Mouse (Mus musculus) neural tube, embryonic 13.5 days (tissue): ENCODE measurements around the gene Mrgprh. TPM values are rescaled to one million over a fixed set of nuclear protein-coding genes. Genes with fewer than 3 reads are reported as not detected.
"Not testable (repeated sequence)": the region's sequence is repeated elsewhere in the genome, so short reads cannot be mapped to it uniquely, and the experiment has no call there.

Experiments used
- ATAC-seq: fragments of 200-750 bp; cut with Nextera tagmentation; 2 replicates; pipeline ENCODE4 v1.8.0; 2017; ENCODE audit warnings: low read depth, mild to moderate bottlenecking, moderate TSS enrichment, moderate library complexity
- H3K27ac ChIP-seq: fragments of 300-500 bp; sonication (generic); replicated peaks from 2 replicates; pipeline ENCODE4 v1.5.1; 2015; ENCODE audit warnings: moderate library complexity, mild to moderate bottlenecking, inconsistent platforms
- H3K27me3 ChIP-seq: fragments of 300-500 bp; sonication (generic); 2 replicates; pipeline ENCODE4 v1.6.1; 2015; ENCODE audit warnings: mild to moderate bottlenecking, inconsistent platforms
- H3K36me3 ChIP-seq: fragments of 300-500 bp; sonication (generic); 2 replicates; pipeline ENCODE4 v1.6.1; 2015; ENCODE audit warnings: mild to moderate bottlenecking, inconsistent platforms
- H3K4me1 ChIP-seq: fragments of 300-500 bp; sonication (generic); replicated peaks from 2 replicates; pipeline ENCODE4 v1.6.1; 2015; ENCODE audit warnings: inconsistent platforms
- H3K4me2 ChIP-seq: fragments of 300-500 bp; sonication (generic); 2 replicates; pipeline ENCODE4 v1.6.1; 2015; ENCODE audit warnings: inconsistent platforms, mild to moderate bottlenecking, moderate library complexity
- H3K4me3 ChIP-seq: fragments of 300-500 bp; sonication (generic); 2 replicates; pipeline ENCODE4 v1.5.1; 2015; ENCODE audit warnings: mild to moderate bottlenecking, inconsistent platforms
- H3K9ac ChIP-seq: fragments of 300-500 bp; sonication (generic); 2 replicates; pipeline ENCODE4 v1.6.1; 2015; ENCODE audit warnings: moderate library complexity, mild to moderate bottlenecking, inconsistent platforms
- H3K9me3 ChIP-seq: fragments of 300-500 bp; sonication (generic); 2 replicates; pipeline ENCODE4 v1.6.1; 2016; ENCODE audit warnings: inconsistent platforms
- WGBS: fragments of 180-500 bp; shearing (Covaris S2); methylation state at CpG from one replicate; pipeline ENCODE4 v1.1.7; 2015; 5-methylcytosine and 5-hydroxymethylcytosine counted together
- polyA plus RNA-seq: library from polyadenylated mRNA; unstranded; fragments of >200 nt; fragmentation: Nextera tagmentation; extraction: Ambion mirVana; gene quantifications from 2 replicates; pipeline ENCODE4 v1.2.1, GENCODE M21; 2015

The Mrgprh gene
- polyA plus RNA-seq, 1 experiment from 2014 or later, result not detected

DNA sequence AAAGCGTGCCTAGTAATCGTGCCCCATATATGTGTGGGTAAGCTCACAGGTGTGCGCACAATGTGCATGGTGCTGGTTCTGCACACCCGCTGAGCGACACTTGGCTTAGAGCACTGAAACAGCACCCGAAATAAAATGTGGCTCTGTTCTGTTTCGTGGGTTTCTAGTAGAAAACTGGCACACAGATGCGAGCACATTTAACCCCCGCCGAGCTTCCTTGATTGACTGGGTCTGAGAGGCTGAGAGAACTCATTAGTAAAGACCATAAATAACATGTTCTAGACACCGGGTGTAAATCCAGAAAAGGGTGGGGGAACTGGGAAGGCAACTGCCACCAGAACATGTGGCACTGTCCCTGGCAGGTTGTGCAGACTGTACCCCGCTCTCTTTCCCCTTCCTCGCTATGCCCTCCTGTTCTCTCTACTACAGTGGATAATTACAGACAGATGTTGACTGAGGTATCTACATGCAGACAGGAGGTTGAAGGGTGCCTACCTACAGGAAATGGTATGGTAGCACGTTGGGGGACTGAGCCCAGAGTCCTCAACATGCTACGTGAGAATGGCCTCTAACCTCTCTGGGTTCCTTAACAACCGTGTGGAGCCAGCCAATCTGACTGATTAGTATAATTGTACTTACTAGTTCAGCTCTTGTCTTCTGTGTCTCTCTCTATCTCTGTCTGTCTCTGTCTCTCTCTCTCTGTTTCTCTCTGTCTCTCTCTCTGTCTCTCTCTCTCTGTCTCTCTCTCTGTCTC is 3.4 kb upstream of the Mrgprh start:
- no peaks in the 10 kb centered on the region for H3K27me3 ChIP-seq
- H3K4me3 ChIP-seq, result no peak overlapping the region
- 0 out of 2 replicates have a peak overlapping the region, but pooled peaks have one; percentile 13 for H3K4me2 ChIP-seq
- H3K4me1 ChIP-seq, result peaks cover 14% of the 10 kb centered on the region; the same call in 1 of the 2 replicates
- peak overlapping the region; percentile 29; the same call in 1 of the 2 replicates for H3K27ac ChIP-seq
- H3K9ac ChIP-seq, result no peak overlapping the region
- 41% methylated on average over 16 of the region's 16 CpGs for WGBS
- ATAC-seq, result peak; percentile 83
- H3K36me3 ChIP-seq, result no peaks in the 10 kb centered on the region
- H3K9me3 ChIP-seq, result no peaks in the 10 kb centered on the region

DNA sequence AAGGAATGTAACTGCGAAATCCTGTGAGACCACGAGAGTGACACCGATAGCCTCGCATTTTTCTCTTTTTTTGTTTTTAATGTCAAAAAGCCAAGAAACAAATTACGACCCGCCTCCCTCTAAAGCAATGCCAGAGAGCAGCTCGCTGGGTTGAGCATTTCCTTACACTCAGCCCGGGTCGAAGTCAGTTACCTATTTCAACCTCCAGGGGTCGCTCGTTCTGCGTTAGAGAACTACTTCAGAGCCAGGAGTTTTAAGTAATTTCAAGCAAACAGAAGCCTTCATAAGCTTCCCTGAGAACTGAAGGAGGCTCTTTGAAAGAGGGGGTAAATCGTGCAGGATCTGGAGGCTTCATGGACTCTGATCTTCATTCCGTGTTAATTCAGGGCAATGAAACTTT is 4.3 kb downstream of the Mrgprh start:
- 4% methylated on average over 14 of the region's 14 CpGs for WGBS
- ATAC-seq, result peak; percentile 81

DNA sequence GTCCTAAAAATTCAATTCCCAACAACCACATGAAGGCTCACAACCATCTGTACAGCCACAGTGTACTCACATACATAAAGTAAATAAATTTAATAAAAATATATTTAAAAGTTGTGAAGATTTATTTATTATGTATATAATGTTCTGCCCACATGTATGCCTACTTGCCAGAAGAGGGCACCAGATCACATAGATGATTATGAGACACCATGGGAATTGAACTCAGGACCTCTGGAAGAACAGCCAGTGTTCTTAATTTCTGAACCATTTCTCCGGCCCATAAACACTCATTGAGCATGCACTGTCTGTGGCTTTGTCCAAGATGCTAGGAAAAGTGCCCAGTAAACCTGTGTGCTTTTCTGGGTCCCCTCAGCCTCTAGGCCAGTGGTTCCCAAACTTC is 5.4 kb downstream of the Mrgprh start:
- Histone ChIP-seq H3K9ac (no peak overlapping the region), H3K36me3 (no peaks in the 10 kb centered on the region), H3K9me3 (no peaks in the 10 kb centered on the region), H3K27ac (no peak overlapping the region), H3K4me1 (no peaks in the 10 kb centered on the region), H3K4me3 (no peak overlapping the region), H3K4me2 (no peak overlapping the region), H3K27me3 (no peaks in the 10 kb centered on the region; the same call in 1 of the 2 replicates)
- ATAC-seq, result no peak
- 89% methylated on average over 1 of the region's 1 CpGs for WGBS

More for the DNA sequence above, 4.3 kb downstream of the Mrgprh start:
- no peak overlapping the region for H3K27ac ChIP-seq
- H3K9me3 ChIP-seq, result no peaks in the 10 kb centered on the region
- no peak overlapping the region for H3K9ac ChIP-seq
- H3K36me3 ChIP-seq, result no peaks in the 10 kb centered on the region
- H3K4me2 ChIP-seq, result peak overlapping the region; percentile 39
- no peaks in the 10 kb centered on the region; the same call in 1 of the 2 replicates for H3K27me3 ChIP-seq
- no peak overlapping the region for H3K4me3 ChIP-seq
- no peaks in the 10 kb centered on the region for H3K4me1 ChIP-seq

DNA sequence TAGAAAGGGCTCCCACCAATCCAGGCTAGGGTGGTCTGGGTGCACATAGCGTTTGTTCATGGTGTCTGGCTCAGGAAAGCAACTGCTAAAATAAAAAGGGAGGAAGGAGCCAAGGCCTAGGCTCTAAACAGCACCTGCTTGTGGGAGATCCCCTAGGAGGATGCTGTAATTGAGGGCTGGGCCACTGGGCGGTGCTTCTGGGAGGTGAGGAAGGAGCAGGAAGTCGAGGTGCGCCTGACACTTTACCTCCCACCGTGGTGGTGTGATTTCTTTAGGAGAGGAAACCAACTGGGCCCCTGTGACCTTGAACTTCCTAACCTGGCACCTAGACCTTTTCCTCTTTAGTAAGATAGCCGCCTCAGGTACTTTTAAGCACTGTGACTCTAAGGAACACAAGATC is 10.8 kb downstream of the Mrgprh start:
- Histone ChIP-seq H3K36me3 (peaks cover 36% of the 10 kb centered on the region), H3K27me3 (no peaks in the 10 kb centered on the region), H3K4me1 (no peaks in the 10 kb centered on the region), H3K27ac (no peak overlapping the region), H3K9ac (no peak overlapping the region), H3K9me3 (no peaks in the 10 kb centered on the region), H3K4me3 (no peak overlapping the region), H3K4me2 (no peak overlapping the region)
- no peak for ATAC-seq
- 44% methylated on average over 6 of the region's 6 CpGs for WGBS

DNA sequence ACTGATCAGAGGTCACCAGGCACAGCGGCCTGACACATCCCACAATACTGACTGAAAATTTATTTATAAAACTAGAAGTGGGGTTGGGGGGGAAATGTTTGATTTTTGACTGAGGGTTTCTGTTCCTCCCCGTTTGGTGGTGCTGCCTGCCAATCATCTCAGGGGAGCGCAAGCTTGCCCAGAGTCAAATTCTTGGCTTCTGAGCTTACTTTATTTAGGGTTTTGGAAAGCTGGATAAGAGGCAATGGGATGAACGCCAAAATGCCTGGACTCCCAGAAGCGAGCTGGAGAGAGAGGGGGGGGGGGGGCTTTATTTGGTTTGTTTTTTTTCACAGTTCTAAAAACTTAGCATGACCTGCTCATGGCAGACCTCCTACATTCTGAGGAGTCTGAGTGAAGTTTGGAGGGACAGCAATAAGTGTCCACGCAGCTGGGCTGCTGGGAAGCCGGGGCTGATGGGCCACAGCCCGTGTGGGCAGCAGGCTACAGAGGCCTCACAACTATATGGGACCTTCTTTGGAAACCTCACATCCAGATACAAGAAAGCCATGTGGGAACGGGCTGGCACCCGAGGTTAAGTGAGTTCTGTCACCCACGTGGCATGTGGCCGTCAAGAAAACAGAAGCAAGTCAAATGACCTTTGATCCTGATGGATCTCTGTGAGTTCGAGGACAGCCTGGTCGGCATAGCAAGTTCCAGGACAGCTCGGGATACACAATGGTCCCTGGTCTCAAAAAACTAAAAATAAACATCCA is 11.4 kb downstream of the Mrgprh start:
- no peak overlapping the region for H3K27ac ChIP-seq
- ATAC-seq, result no peak
- H3K27me3 ChIP-seq, result no peaks in the 10 kb centered on the region
- H3K9me3 ChIP-seq, result no peaks in the 10 kb centered on the region
- H3K36me3 ChIP-seq, result peaks cover 42% of the 10 kb centered on the region
- H3K4me1 ChIP-seq, result no peaks in the 10 kb centered on the region
- H3K9ac ChIP-seq, result no peak overlapping the region
- WGBS, result 88% methylated on average over 15 of the region's 15 CpGs
- no peak overlapping the region for H3K4me3 ChIP-seq
- no peak overlapping the region for H3K4me2 ChIP-seq

DNA sequence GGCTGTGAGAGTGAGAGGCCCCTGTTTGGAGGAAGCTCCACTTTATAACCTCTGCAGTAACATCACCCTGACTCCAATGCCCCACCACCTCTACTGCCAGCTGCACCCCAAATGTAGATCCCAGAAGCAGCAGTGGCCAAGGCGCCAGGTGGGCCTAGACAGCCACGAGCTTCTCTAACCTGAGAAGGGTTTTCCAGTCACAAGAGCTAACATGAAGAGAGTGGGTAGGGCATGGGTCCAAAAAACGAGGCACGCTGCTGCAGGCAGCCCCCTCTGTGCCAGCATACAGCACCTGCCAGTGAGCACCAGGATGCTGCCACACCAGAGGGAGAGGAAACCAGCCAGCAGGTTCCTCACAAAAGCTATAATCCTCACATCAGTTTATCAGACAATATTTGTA is 15.2 kb downstream of the Mrgprh start:
- H3K9ac ChIP-seq, result no peak overlapping the region
- H3K4me3 ChIP-seq, result no peak overlapping the region
- no peak overlapping the region for H3K4me2 ChIP-seq
- no peak overlapping the region for H3K27ac ChIP-seq
- WGBS, result 90% methylated on average over 4 of the region's 4 CpGs
- H3K9me3 ChIP-seq, result no peaks in the 10 kb centered on the region
- no peaks in the 10 kb centered on the region for H3K27me3 ChIP-seq
- ATAC-seq, result no peak
- no peaks in the 10 kb centered on the region for H3K4me1 ChIP-seq
- H3K36me3 ChIP-seq, result peaks cover 43% of the 10 kb centered on the region

DNA sequence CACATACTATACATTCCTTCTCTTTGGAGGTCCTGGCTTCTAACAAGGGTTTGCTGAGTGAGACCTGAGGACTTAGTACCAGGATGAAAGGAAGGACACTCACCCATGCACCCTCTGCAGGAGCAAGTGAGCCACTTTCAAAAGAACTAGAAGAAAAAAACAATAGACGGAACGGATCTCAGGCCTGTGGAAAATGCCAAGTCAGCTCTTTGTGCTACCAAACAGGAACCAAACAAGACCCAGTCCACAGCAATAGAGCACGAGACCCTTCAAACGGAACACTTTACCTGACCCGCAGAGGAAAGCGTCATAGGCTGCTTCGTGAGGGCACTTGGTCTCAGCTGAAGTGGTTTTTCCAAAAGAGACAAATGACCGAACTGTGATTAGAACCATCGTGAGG is 16.2 kb downstream of the Mrgprh start:
- no peak overlapping the region for H3K4me2 ChIP-seq
- no peaks in the 10 kb centered on the region for H3K9me3 ChIP-seq
- no peak overlapping the region for H3K4me3 ChIP-seq
- no peak overlapping the region for H3K9ac ChIP-seq
- 90% methylated on average over 9 of the region's 9 CpGs for WGBS
- H3K4me1 ChIP-seq, result no peaks in the 10 kb centered on the region
- peaks cover 45% of the 10 kb centered on the region for H3K36me3 ChIP-seq
- no peaks in the 10 kb centered on the region for H3K27me3 ChIP-seq
- no peak overlapping the region for H3K27ac ChIP-seq
- no peak for ATAC-seq

DNA sequence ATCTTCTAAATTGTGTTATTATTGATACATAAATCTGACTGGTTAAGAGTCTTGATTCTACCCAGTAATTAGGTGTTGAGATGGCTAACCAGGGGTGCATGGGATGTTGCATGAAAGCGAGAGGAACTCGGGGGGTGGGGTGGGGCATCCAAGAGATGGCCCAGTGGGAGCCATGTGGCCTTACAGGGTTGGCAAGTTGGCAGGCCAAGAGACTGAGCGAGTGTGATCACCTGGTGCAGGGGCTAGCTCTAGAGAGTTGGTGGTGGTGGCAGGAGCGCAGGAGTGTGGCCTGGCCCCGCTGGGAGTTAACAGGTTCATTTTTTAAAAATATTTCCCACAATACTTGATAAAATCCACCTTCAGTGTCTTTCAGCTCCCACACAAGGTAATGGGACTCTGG is 21.8 kb downstream of the Mrgprh start:
- Histone ChIP-seq H3K27ac (0 out of 2 replicates have a peak overlapping the region, but pooled peaks have one; percentile 38), H3K4me1 (no peaks in the 10 kb centered on the region), H3K4me2 (no peak overlapping the region), H3K9me3 (no peaks in the 10 kb centered on the region), H3K4me3 (no peak overlapping the region), H3K9ac (no peak overlapping the region), H3K36me3 (peaks cover 28% of the 10 kb centered on the region), H3K27me3 (no peaks in the 10 kb centered on the region)
- WGBS, result 88% methylated on average over 5 of the region's 5 CpGs
- no peak for ATAC-seq

DNA sequence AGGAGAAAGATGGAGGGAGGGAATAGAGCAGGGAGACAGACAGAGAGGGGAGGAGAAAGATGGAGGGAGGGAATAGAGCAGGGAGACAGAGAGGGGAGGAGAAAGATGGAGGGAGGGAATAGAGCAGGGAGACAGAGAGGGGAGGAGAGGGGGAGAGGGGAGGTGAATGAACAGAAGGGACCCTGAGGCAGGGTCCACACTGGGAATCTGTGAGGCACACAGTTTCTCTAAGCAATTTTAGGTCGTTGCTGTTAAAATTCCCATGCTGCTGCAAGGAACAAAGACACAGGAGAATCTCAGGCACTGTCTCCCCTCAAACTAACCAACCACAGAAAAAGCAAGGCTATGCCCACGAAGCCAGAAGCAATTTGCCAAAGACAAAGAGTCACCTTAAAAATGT is 22.8 kb downstream of the Mrgprh start:
- peak overlapping the region; percentile 54 for H3K27ac ChIP-seq
- H3K4me1 ChIP-seq, H3K9ac ChIP-seq, H3K27me3 ChIP-seq, ATAC-seq, H3K4me2 ChIP-seq, H3K4me3 ChIP-seq, H3K9me3 ChIP-seq: not testable (repeated sequence)
- peaks cover 34% of the 10 kb centered on the region for H3K36me3 ChIP-seq
- 35% methylated on average over 2 of the region's 2 CpGs for WGBS

DNA sequence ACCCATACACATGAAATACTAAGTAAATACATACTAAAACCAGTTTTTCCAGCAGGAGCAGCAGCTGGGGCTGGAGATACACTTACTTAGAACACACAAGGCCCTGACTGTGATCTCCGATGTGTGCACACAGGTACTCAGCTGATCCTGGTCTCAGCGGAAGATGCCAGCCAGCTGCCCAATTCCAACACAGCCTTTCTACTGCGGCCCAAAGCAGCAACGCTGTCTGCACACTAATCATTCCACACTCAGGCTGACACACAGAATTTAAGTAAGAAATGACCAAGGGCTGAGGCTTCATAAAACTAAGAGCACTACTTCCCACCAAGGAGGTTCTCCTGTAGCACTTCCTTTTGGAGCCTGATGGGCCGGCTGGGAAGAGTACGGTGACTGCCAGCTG is 26.5 kb downstream of the Mrgprh start:
- H3K9me3 ChIP-seq, result no peaks in the 10 kb centered on the region
- H3K9ac ChIP-seq, result no peak overlapping the region
- 0 out of 2 replicates have a peak, but pooled peaks cover 4% of the 10 kb centered on the region for H3K4me1 ChIP-seq
- 94% methylated on average over 6 of the region's 6 CpGs for WGBS
- peaks cover 49% of the 10 kb centered on the region for H3K36me3 ChIP-seq
- H3K27me3 ChIP-seq, result no peaks in the 10 kb centered on the region
- H3K4me2 ChIP-seq, result no peak overlapping the region
- no peak overlapping the region for H3K27ac ChIP-seq
- no peak overlapping the region for H3K4me3 ChIP-seq
- no peak for ATAC-seq

DNA sequence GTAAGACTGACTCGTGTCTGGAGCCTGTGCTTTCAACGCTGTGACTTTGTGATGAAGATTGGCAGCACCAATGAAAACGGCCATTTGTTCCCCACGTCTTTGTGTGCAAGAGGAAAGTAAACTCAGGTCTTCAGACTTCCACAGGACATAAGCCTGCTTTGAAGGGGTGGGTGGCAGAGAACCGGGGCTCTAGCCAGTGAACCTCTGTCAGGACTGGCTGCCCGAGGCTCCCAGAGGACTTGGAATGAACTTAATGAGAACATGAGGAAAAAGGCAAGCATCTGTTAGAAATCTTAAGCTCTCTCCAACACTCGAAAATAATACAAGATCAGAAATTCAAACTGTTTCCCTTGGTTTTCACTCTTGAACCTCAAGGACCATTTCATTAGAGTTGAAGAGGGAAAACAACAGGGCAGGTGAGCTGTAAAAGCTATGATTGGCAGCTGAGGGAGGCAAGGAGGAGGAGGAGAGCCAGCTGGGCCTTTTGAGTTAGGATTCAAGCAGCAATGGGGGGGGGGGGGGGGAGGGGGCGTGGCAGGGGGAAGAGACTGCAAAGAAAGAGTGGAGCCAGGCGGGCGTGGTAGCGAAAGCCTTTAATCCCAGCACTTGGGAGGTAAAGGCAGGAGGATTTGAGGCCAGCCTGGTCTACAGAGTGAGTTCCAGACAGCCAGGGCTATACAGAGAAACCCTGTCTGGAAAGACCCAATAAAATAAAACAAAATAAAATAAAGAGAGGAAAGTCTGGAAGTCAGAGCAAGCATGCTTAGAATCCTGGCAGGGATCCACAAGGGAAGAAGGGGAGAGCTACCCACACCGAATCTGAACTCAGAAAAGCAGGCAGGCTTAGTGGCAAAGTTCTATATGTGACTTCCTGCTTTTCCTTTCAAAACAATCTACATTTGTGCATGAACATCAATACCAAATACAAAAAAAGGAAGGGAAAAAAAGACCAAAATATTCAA is 27.8 kb downstream of the Mrgprh start:
- no peak overlapping the region for H3K4me2 ChIP-seq
- H3K9me3 ChIP-seq, result no peaks in the 10 kb centered on the region
- WGBS, result 46% methylated on average over 11 of the region's 12 CpGs
- no peak overlapping the region for H3K9ac ChIP-seq
- no peaks in the 10 kb centered on the region for H3K27me3 ChIP-seq
- peaks cover 52% of the 10 kb centered on the region for H3K36me3 ChIP-seq
- 0 out of 2 replicates have a peak, but pooled peaks cover 4% of the 10 kb centered on the region for H3K4me1 ChIP-seq
- no peak for ATAC-seq
- no peak overlapping the region for H3K27ac ChIP-seq
- H3K4me3 ChIP-seq, result no peak overlapping the region
